Mouse (Mus musculus): ENCODE data around the gene Ypel2.

The Ypel2 gene

DNA sequence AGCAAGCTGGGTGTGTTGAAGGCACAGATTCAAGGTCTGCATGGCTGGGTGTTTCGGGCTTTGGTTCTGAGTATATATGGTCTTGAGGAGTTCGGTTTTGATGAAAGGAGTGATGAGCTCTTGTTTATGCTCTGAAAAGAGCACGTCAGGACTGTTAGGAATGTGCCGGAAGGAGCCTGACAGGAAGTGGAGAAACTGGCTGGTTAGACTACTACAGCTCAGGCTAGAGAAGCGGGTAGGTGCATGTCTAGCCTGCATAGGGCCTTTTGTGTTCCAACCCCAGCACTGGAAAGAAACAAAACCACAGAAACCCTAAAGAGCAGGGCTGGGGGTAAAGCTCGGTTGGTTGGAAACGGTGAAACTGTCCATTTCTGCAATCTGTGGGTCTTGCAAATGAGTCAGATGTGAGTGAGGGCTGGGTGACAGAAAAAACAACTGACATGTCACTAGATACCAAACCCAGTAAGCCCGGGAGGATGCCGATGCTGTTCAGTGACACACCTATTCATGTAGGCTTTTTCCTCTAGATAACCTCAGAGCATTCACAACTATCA is 68.3 kb downstream of the Ypel2 start:
- DNase-seq: no peak

DNA sequence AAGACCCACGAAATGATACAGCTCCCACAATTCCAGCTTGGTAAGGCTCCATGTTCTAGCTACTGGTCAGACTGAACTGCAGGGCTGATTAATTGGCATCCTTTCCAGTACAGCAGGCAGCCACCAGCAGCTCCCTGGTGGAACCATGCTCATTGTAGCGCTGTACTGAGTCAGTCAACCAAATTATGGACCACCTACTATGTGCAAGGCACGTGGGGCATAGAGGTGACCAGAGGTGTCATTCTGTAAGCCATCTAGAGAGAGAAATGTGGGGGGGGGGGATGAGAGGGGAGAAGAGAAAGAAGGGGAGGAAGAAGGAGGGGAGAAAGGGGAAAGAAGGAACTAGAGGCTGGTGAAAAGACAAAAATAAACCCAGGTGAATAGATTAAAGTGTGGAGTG is 68.9 kb downstream of the Ypel2 start:
- no peak for DNase-seq

DNA sequence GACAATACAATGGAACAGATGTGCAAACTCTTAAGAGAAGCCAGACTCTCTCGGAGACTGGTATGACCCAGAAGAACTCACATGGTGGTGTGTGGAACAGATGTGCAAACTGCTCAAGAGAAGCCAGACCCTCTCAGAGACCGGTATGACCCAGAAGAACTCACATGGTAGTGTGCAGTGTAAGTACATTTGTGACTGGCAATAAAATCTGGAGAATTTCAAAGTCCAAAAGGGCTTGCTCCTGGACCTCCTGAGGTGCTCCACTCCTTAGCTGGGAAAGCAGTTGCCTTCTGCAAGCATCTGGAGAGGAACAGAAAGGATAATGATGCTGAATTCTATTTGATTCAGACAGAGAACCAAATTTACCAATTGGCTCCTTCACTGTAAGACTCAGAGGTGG is 69.9 kb downstream of the Ypel2 start:
- DNase-seq: no peak

DNA sequence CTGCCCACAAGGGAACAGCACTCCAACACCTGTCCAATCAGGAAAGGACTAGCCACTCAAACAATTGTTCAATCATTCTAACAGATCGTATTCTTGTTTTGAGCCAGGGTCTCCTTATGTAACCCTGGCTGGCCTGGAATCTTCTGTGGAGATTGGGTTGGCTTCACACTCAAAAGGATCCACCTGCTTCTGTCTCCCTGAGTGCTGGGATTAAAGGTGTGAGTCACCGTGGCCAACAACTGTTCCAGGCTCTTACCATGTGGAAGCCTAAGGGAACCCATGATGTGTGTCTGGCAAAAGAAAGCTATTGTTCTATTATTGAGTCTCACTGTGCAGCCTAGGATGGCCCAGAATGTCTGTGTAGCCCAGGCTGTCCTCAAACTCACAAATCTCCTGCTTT is 71.5 kb downstream of the Ypel2 start:
- DNase-seq: no peak

DNA sequence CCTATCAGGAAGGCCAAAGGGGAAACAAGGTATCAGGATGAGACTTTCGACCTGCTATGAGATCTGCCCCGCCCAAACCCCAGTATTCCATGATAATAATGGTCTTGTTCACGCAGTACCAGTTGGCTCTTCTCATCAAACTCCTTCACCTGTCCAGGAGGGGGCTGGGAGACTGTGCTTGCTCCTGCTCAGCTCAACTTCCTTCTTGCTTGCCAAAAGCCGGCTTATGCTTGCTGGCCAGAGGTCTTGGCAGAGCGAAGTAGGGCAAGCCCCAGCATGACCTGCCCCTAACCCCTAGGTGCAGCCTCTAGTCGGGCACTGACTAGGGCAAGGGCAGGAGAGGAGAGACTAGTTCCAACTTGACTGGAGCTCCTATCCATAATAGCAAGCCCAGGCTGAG is 72.2 kb downstream of the Ypel2 start:
- no peak for DNase-seq

DNA sequence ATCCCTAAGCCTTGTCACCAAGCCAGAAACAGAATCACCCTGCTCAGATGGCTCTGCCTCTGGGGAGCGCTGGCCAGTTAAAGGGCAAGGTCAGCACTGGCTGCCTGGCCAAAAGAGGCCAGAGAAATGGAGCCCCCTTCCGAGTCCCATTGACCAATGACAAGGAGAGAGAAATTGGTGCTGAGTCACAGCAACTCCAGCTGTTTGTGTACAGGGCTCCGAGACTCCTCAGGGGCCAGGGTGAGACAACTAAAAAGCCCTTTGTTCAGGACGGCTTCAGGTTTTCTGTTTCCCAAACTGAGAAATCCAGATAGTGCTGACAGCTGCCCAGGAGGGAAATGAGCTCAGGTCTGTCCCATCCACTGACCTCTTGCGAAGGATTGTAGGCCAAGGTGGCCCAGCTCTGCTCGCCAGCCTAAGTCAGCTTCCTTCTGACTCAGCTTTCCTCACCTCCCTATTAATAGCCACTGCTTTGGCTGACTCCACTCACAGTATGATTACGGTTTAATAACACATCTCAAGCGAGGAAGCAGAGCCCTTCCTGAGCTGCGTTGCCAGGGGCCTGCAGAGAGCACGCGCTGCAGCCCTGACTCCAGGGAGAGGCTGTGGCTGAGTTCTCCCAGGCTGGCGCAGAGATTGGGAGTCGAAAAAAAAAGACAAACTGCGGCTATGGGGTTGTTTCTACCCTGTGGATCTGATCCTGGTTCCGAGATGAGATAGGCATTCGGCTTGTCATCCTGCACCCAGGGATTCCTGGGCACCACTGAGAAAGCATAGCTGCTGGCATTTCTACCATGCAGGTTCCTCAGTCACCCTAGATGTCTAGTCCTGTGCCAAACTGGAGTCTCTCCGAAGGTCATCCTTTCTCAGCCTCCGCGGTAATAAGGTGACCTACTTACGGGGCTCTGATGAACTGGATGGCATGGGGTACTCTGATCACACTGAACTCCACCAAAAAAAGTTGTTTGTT is 73.1 kb downstream of the Ypel2 start:
- peak; percentile 74 for DNase-seq

DNA sequence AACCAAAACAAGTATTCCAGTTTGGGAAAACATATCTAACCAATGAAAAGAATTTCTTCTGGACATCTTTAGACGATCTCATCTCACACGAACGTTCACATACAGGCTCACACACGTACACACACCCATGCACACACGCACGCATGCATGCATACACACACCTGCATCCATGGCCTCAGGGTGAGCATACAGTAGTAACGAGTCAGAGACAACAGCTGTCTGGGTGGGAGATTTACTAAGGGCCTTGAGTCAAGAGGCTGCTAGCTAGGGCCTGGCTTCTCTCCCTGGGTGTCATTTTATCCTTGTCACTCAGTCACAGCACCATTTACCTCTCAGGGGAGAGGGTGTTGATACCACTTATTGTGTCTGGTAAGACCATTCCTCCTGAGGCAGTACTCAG is 74.0 kb downstream of the Ypel2 start:
- no peak for DNase-seq

DNA sequence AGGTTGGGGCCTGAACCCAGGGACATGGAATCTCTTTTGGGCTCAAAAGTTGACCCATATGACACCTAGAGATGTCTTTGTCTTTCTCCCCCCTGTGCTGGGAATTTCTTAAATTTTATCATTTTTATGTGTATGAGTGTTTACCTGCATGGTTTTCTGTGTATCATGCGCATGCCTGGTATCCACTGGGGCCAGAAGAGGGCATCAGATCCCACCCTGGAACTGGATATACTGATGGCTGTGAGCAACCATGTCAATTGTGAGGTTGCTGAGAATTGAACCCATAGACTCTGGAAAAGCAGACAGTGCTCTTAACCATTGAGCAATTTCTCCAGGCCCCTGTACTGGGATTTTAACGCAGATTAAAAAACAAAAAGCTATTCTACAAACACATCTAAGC is 76.0 kb downstream of the Ypel2 start:
- DNase-seq: no peak

DNA sequence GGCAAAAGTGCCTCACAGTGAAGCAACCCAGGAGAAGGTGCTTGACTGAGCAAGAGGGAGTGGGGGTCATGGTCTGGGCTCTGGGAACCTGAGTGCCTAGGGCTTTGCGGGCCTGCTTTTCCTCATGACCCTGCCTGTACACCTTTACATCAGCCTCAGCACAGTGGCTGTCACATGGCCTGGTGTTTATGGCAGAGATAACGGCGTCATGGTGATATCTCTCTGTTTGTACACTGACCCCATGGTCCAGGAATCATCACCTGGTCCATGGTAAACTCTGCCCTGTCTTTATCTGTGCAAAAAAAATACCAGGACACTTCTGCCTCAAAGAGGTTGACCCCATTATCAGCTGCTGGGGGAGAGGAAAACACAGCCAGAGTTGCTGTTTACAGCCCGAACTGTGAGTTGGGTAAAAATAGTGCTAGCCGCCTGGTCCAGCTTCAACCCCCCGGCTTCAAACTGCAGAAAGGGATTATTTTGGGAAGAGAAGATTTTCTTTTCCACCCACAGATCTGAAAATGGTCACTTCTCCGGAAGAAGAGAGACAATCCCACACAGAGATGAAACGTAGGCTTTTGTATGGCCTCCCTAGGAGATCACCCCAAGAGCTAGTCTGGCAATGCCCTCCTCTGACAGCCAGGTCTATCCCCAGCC is 76.8 kb downstream of the Ypel2 start:
- no peak for DNase-seq

DNA sequence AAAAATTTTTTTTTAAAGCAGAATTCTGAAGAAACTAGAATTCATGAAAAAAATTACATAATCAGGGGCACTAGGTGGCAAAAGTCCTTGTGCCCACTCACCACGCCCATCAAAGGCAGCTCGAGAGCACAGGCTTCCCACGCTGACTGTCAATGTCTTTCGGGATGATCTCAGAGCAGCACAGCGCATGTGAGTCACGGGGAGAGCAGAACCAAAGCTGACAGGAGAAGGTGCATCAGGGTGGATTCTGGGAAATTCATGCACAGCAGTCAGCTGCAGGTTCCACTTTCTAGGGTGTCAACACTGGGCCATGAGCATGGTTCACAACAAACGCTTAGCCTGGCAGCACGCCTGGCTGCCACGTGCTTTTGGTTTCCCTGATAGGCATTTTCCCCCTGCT is 79.2 kb downstream of the Ypel2 start:
- no peak for DNase-seq

DNA sequence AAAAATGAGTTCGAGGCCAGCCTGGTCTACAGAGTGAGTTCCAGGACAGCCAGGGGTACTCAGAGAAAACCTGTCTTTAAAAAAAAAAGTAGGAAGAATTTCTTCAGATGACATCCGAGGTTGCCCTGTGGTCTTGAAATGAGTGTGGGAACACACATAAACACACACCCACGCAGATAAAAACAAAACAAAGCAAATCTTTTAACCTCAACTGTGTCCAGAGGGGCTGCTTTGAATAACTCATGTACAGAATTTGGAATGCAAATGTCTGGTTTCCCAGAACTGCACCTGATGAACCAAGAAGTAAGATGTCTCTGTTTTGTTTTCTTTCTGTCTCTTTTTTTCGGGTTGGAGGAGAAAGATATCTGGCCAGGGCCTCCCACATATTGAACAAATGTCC is 83.3 kb downstream of the Ypel2 start:
- DNase-seq: no peak

DNA sequence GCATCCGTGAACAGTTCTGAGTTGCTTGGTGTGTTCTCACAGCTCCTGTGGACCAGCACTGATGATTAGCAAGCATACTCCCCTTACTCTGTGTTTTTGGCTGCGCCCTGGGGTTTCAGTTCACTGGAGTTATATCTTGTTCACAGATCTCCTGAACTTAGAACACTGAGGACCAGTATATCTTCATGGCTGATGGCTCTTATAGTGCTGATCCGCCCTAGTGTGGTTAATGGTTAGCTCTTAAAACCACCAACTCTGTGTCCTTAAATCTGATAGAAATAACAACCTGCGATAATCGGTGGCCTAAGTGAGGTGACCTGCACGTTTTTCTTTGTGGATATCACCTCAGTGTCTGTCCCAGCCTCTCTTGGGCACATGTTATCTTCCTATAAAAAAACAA is 84.5 kb downstream of the Ypel2 start:
- no peak for DNase-seq

DNA sequence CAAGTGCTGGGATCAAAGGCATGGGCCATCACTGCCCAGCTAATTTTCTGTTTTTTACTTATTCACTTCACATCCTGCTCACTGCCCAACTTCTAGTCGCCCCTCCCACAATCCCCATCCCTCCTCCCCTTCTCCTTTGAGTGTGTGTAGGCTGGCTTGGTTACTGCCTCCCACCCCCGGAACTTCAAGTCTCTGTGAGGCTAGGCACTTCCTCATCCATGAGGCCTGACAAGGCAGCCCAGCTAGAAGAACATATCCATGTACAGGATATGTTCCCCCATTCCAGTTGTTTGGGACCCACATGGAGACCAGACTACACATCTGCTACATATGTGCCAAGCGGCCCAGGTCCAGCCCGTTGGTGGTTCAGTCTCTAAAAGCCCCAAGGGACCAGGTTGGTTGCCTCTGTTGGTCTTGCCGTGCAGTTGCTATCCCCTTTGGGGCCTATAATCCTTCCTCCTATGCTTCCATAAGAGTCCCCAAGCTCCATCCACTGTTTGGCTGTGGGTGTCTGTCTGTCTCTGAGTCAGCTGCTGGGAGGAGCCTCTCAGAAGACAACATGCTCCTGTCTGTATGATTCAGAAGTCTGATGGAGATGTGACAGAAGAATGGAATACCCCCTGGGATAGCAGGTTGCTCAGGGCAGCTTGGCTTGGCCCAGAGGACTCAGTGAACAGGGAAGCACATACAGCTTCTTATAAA is 85.5 kb downstream of the Ypel2 start:
- DNase-seq: no peak

DNA sequence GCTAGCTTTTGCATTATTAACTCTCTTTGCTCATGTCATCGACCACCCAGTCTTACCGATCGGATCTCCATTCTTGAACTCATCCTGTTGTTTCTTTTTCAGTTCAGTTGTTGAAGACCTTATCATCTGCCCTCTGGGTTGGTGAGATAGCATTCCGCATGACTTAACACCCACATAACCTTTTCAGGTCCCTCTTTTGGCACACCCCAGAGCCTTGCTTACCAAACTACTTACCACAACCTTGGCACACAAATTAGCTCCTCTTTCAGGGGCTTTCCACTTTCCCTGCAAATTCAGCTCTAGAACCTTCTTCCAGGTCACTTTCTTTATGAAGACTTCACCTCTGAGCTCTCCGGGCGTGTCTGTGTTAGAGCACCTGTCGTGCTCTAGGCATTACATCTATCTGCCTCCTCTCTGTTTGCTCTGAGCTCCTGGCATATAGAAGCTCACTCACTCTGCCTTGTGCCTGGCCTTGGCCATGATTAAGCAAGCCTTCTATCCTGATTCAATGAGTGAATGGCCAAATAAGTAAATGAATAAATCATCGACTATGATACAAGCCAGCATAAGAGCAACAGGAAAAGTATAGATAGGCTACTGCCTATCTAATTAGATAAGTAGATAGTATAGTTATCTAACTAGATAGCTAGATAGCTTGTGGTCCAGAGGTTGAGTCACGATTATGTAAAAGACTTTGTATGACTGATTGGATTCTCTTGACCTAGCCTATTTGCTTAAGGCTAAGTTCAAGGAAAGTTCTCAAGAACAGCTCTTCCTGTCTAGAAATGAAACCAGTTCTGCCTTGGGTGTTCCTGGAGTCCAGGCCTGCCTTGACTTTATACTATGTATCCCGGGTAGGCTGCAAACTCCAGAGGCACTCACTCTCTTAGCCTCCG is 86.5 kb downstream of the Ypel2 start:
- DNase-seq: no peak

DNA sequence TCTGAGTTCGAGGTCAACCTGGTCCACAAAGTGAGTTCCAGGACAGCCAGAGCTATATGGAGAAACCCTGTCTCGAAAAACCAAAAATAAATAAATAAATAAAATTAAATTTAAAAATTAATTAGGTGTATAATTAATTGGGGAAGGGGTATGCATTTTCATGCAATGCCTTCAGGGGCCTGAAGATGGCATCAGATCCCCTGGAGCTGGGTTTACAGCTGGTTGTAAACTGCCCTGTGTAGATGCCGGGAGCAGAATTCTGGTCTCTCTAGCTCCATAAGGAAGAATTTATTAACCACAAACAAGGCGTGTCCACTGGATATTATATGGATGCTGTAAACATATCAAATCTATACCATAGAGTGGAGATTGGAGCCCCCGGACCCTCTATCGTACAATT is 87.2 kb downstream of the Ypel2 start:
- no peak for DNase-seq

DNA sequence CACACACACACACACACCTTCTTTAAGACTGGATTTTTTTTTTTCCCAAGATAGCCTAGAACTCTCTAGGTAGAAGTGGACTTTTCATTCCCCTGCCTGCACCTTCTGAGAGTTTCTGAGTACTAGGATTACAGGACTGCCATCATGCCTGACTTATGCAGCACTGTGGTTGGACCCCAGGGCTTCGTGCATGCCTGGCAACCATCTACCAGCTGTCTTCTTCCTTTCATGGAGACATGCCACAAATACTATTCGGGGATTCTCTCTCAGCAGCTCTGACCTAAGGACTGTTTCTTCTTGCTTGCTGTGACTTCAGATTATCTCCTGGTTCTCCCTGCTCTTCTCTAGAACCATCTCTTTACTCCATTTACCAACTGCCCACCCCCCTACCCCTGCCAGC is 88.2 kb downstream of the Ypel2 start:
- no peak for DNase-seq

DNA sequence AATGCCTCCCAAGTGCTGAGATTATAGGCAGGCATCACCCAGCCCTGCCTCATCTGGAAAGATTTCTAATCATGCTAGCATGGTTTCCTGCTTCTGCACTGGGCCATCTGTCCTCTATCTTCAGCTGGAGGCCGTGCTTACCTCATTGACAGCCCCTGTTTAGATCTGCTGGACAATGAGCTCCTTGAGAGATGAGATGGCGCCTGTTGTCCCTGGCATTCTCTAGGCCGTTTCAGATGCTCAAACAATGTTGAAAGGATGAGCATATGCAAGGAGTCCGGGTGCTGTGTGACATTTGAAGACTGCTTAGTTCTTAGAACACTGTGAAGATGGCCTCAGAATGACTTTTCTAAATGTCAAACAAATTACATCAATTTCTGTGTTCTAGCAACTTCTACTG is 88.8 kb downstream of the Ypel2 start:
- DNase-seq: no peak

DNA sequence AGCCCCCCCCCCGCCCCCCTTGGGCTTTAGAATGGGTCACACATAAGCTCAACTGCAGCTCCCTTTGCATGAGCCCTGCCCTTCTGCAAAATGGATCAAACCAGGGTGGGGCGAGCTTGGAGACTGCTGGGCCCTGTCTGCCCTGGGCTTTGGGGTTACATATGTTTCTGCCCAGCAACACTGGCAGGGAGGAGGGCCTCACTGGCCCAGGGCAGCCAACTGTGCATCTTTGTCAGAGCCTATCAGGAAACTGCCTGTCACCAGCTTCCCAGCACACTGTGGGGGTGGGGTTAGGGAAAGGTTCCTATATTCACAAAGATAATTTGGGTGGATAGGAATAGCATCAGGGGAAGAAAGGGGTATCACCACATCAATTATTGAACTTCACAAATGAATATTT is 95.1 kb downstream of the Ypel2 start:
- DNase-seq: no peak

DNA sequence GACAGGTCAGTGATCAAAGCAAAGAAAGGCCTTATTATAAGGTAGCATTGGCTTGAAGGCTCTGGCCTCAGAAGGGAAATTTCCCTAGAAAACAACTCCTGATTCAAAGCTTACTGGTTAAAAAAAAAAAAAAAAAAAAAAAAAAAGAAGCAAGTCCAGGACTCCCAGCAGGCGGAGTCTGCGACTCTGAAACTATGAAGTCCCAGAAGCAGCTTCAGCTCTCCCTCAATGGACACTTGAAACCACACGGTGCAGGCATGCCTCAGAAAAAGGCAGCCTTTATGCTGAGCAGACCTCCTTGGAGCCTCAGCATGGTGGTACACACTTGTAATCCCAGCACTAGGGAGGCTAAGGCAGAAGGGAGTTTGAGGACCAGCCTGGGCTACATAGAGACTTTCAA is 97.9 kb downstream of the Ypel2 start:
- no peak for DNase-seq

DNA sequence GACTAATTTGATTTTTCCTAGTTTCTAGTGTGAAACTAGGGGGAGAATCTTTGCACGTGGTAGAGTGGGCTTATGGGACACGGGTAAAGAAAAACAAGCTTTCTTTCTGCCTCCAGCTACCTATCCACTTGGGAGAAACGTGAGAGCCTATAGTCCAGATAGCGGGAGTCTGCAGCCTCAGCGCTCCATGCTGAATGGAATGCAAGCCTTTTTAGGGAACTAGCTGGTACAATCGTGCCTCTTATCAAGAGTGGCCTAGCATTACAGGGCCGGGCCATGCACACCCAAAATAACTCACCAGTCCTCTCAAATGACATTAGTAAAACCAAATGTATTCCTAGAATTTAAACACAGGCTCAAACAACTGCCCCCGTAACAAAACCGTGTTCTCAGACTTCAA is 98.4 kb downstream of the Ypel2 start:
- DNase-seq: no peak

DNA sequence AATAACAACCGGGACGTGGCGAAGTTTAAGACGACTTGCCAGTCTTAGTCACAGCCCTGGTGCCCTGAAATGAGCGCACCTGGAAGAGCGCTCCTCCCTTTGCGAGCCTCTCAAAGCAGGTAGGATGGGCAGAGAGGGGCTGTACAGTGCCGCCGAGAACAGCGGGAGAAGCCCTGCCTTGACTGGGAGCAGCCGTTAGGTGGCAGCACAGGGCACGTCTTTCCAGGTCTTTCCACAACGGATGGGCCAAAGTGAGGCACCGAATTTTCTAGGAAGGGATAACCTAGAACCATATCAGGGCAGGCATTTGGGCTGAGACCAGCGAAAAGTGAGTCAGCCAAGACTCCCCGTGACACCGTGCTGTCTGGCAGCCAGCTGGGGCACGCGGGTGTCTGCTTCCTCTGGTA is 99.3 kb downstream of the Ypel2 start:
- peak; percentile 92 for DNase-seq

DNA sequence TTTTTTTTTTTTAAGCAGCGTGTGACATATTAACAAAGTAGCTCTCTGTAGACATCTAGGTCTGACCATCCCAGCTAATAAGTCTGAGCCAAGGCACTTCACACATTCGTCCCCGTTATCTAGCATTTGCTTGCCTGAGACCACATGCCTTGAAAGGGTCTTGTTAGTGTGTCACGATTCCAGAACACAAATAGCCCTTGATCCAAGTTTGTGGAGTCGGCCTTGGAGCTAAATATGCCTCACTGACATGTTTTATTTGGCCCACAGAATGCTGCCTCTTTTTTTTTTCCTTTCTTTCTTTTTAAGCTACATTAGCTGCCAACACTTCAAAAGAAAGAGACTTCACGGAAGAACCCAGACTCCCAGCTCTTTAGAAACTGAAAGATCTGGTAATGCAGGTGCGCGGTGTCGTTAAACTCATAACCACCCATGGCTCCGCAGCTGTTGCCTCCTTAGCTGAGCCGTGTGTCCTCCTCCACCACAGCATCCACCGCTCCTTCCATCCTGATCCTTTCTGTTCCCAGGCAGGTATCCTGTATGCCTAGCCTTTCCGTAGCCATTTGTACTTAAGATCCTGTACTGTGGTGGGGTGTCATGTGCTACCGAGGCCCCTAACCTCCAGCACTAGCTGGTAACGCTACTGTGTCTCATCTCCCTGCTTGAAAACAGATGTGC is 100.4 kb downstream of the Ypel2 start:
- no peak for DNase-seq
